Mouse (Mus musculus): ENCODE data around the gene Oas1f. TPM values are rescaled to one million over a fixed set of nuclear protein-coding genes. Genes with fewer than 3 reads are reported as not detected.
"Not testable (repeated sequence)": the region's sequence is repeated elsewhere in the genome, so short reads cannot be mapped to it uniquely, and the experiment has no call there.

Gene Oas1f
- polyA plus RNA-seq (2014; fragmentation: Nextera tagmentation; extraction: Ambion mirVana): not detected in 2 replicates

GRCm38 (mm10) chr5:120847067-120847466 lies at the start of gene Oas1f:
Oas1f (plus strand) TSS chr5:120847367.
- Histone ChIP-seq H3K36me3 (ENCODE audit: control insufficient read depth, insufficient read depth, low read length) (no peaks in the 10 kb centered on the region), H3K4me2 (ENCODE audit: low read length) (no peak within 1 kb of the TSS), H3K27me3 (replicated peaks; ENCODE audit: control insufficient read depth, insufficient read depth, low read length) (no peaks in the 10 kb centered on the region), H3K9me3 (ENCODE audit: control insufficient read depth, low read length) (no peaks in the 10 kb centered on the region), H3K4me3 (ENCODE audit: low read depth, low read length) (no peak within 1 kb of the TSS), H3K9ac (ENCODE audit: low read length) (no peak within 1 kb of the TSS), H3K4me1 (replicated peaks; ENCODE audit: control insufficient read depth, insufficient read depth, low read length) (no peaks in the 10 kb centered on the region), H3K27ac (ENCODE audit: low read depth) (no peak within 1 kb of the TSS)
- 43% methylated on average over 4 of the region's 4 CpGs for WGBS
- ATAC-seq (replicated peaks; ENCODE audit: low FRiP score, low TSS enrichment, low read depth) (no peak), DNase-seq (ENCODE audit: low spot score) (no peak)

GRCm38 (mm10) chr5:120798147-120798546 lies 49.0 kb upstream of the Oas1f start:
- not testable (repeated sequence) for H3K27me3 ChIP-seq (replicated peaks; ENCODE audit: control insufficient read depth, insufficient read depth, low read length); H3K4me2 ChIP-seq (ENCODE audit: low read length); H3K9ac ChIP-seq (ENCODE audit: low read length); H3K27ac ChIP-seq (ENCODE audit: low read depth); H3K4me3 ChIP-seq (ENCODE audit: low read depth, low read length); DNase-seq (ENCODE audit: low spot score); ATAC-seq (replicated peaks; ENCODE audit: low FRiP score, low TSS enrichment, low read depth); H3K4me1 ChIP-seq (replicated peaks; ENCODE audit: control insufficient read depth, insufficient read depth, low read length); H3K36me3 ChIP-seq (ENCODE audit: control insufficient read depth, insufficient read depth, low read length); H3K9me3 ChIP-seq (ENCODE audit: control insufficient read depth, low read length)
- WGBS: 74% methylated on average over 5 of the region's 5 CpGs

- H3K36me3 ChIP-seq (ENCODE audit: control insufficient read depth, insufficient read depth, low read length); ATAC-seq (replicated peaks; ENCODE audit: low FRiP score, low TSS enrichment, low read depth); H3K4me3 ChIP-seq (ENCODE audit: low read depth, low read length); H3K9me3 ChIP-seq (ENCODE audit: control insufficient read depth, low read length); DNase-seq (ENCODE audit: low spot score); H3K27me3 ChIP-seq (replicated peaks; ENCODE audit: control insufficient read depth, insufficient read depth, low read length); H3K27ac ChIP-seq (ENCODE audit: low read depth); H3K4me1 ChIP-seq (replicated peaks; ENCODE audit: control insufficient read depth, insufficient read depth, low read length); H3K4me2 ChIP-seq (ENCODE audit: low read length); H3K9ac ChIP-seq (ENCODE audit: low read length): not testable (repeated sequence)
- 63% methylated on average over 2 of the region's 2 CpGs for WGBS
Measured at GRCm38 (mm10) chr5:120798943-120799342, 48.2 kb upstream of the Oas1f start.

- Histone ChIP-seq H3K4me2 (ENCODE audit: low read length) (no peak overlapping the region), H3K4me3 (ENCODE audit: low read depth, low read length) (no peak overlapping the region), H3K4me1 (replicated peaks; ENCODE audit: control insufficient read depth, insufficient read depth, low read length) (no peaks in the 10 kb centered on the region), H3K9ac (ENCODE audit: low read length) (no peak overlapping the region), H3K27ac (ENCODE audit: low read depth) (no peak overlapping the region), H3K36me3 (ENCODE audit: control insufficient read depth, insufficient read depth, low read length) (no peaks in the 10 kb centered on the region), H3K27me3 (replicated peaks; ENCODE audit: control insufficient read depth, insufficient read depth, low read length) (no peaks in the 10 kb centered on the region), H3K9me3 (ENCODE audit: control insufficient read depth, low read length) (0 out of 2 replicates have a peak, but pooled peaks cover 4% of the 10 kb centered on the region)
- DNase-seq (ENCODE audit: low spot score) (no peak), ATAC-seq (replicated peaks; ENCODE audit: low FRiP score, low TSS enrichment, low read depth) (no peak)
- WGBS: 66% methylated on average over 2 of the region's 2 CpGs
Measured at GRCm38 (mm10) chr5:120803596-120803995, 43.6 kb upstream of the Oas1f start.

- WGBS: 93% methylated on average over 1 of the region's 1 CpGs
- no peak overlapping the region for H3K4me2 ChIP-seq (ENCODE audit: low read length)
Measured at GRCm38 (mm10) chr5:120806458-120806857, 40.7 kb upstream of the Oas1f start.

GRCm38 (mm10) chr5:120809171-120809570 lies 38.0 kb upstream of the Oas1f start:
- no peak overlapping the region for H3K9ac ChIP-seq (ENCODE audit: low read length)
- 0 out of 2 replicates have a peak, but pooled peaks cover 4% of the 10 kb centered on the region for H3K9me3 ChIP-seq (ENCODE audit: control insufficient read depth, low read length)
- H3K4me3 ChIP-seq (ENCODE audit: low read depth, low read length): no peak overlapping the region
- H3K36me3 ChIP-seq (ENCODE audit: control insufficient read depth, insufficient read depth, low read length): no peaks in the 10 kb centered on the region
- no peak for ATAC-seq (replicated peaks; ENCODE audit: low FRiP score, low TSS enrichment, low read depth)
- H3K4me1 ChIP-seq (replicated peaks; ENCODE audit: control insufficient read depth, insufficient read depth, low read length): peaks cover 5% of the 10 kb centered on the region
- no peaks in the 10 kb centered on the region for H3K27me3 ChIP-seq (replicated peaks; ENCODE audit: control insufficient read depth, insufficient read depth, low read length)
- 41% methylated on average over 6 of the region's 6 CpGs for WGBS
- DNase-seq (ENCODE audit: low spot score): no peak
- no peak overlapping the region for H3K4me2 ChIP-seq (ENCODE audit: low read length)
- H3K27ac ChIP-seq (ENCODE audit: low read depth): no peak overlapping the region

More at GRCm38 (mm10) chr5:120806458-120806857, 40.7 kb upstream of the Oas1f start:
- no peaks in the 10 kb centered on the region for H3K36me3 ChIP-seq (ENCODE audit: control insufficient read depth, insufficient read depth, low read length)
- no peaks in the 10 kb centered on the region for H3K27me3 ChIP-seq (replicated peaks; ENCODE audit: control insufficient read depth, insufficient read depth, low read length)
- no peak overlapping the region for H3K9ac ChIP-seq (ENCODE audit: low read length)
- peak; percentile 79 for DNase-seq (ENCODE audit: low spot score)
- H3K4me1 ChIP-seq (replicated peaks; ENCODE audit: control insufficient read depth, insufficient read depth, low read length): no peaks in the 10 kb centered on the region
- no peak for ATAC-seq (replicated peaks; ENCODE audit: low FRiP score, low TSS enrichment, low read depth)
- no peak overlapping the region for H3K27ac ChIP-seq (ENCODE audit: low read depth)
- 0 out of 2 replicates have a peak, but pooled peaks cover 4% of the 10 kb centered on the region for H3K9me3 ChIP-seq (ENCODE audit: control insufficient read depth, low read length)
- H3K4me3 ChIP-seq (ENCODE audit: low read depth, low read length): no peak overlapping the region

GRCm38 (mm10) chr5:120811951-120812819 lies 35.0 kb upstream of the Oas1f start, which contains the start of gene Oas1c:
Oas1c (minus strand) TSS chr5:120812514.
- Histone ChIP-seq H3K4me1 (replicated peaks; ENCODE audit: control insufficient read depth, insufficient read depth, low read length) (peaks cover 5% of the 10 kb centered on the region), H3K27ac (ENCODE audit: low read depth) (peak within 1 kb of the TSS; percentile 74), H3K9ac (ENCODE audit: low read length) (peak within 1 kb of the TSS; percentile 47), H3K4me3 (ENCODE audit: low read depth, low read length) (peak within 1 kb of the TSS; percentile 34), H3K27me3 (replicated peaks; ENCODE audit: control insufficient read depth, insufficient read depth, low read length) (no peaks in the 10 kb centered on the region), H3K9me3 (ENCODE audit: control insufficient read depth, low read length) (no peaks in the 10 kb centered on the region), H3K36me3 (ENCODE audit: control insufficient read depth, insufficient read depth, low read length) (no peaks in the 10 kb centered on the region), H3K4me2 (ENCODE audit: low read length) (peak within 1 kb of the TSS; percentile 61)
- DNase-seq (ENCODE audit: low spot score) (peak; percentile 85), ATAC-seq (replicated peaks; ENCODE audit: low FRiP score, low TSS enrichment, low read depth) (peak; percentile 76; the same call in 1 of the 2 replicates)
- WGBS: 6% methylated on average over 18 of the region's 18 CpGs

GRCm38 (mm10) chr5:120813023-120813422 lies 34.1 kb upstream of the Oas1f start:
- Histone ChIP-seq H3K36me3 (ENCODE audit: control insufficient read depth, insufficient read depth, low read length) (no peaks in the 10 kb centered on the region), H3K27me3 (replicated peaks; ENCODE audit: control insufficient read depth, insufficient read depth, low read length) (no peaks in the 10 kb centered on the region), H3K4me1 (replicated peaks; ENCODE audit: control insufficient read depth, insufficient read depth, low read length) (peaks cover 5% of the 10 kb centered on the region), H3K4me3 (ENCODE audit: low read depth, low read length) (no peak overlapping the region), H3K4me2 (ENCODE audit: low read length) (peak overlapping the region; percentile 61), H3K9ac (ENCODE audit: low read length) (no peak overlapping the region), H3K27ac (ENCODE audit: low read depth) (no peak overlapping the region), H3K9me3 (ENCODE audit: control insufficient read depth, low read length) (no peaks in the 10 kb centered on the region)
- ATAC-seq (replicated peaks; ENCODE audit: low FRiP score, low TSS enrichment, low read depth) (no peak), DNase-seq (ENCODE audit: low spot score) (no peak)
- WGBS: 81% methylated on average over 6 of the region's 6 CpGs
